Mouse (Mus musculus) forebrain, embryonic 10.5 days (tissue): ENCODE measurements around the gene Hoxb2. TPM values are rescaled to one million over a fixed set of nuclear protein-coding genes. Genes with fewer than 3 reads are reported as not detected.

Experiments used
- DNase-seq: peaks from one replicate; pipeline ENCODE4 v3.0.0-alpha.2; 2017; ENCODE audit warnings: low spot score; ENCODE audit errors: extremely low spot score
- H3K27ac ChIP-seq: fragments of 300-500 bp; sonication (generic); 2 replicates; pipeline ENCODE4 v1.5.1; 2016; ENCODE audit warnings: mild to moderate bottlenecking
- H3K27me3 ChIP-seq: fragments of 300-500 bp; sonication (generic); 2 replicates; pipeline ENCODE4 v1.6.1; 2016; ENCODE audit warnings: mild to moderate bottlenecking; ENCODE audit not compliant: poor library complexity, severe bottlenecking
- H3K36me3 ChIP-seq: fragments of 300-500 bp; sonication (generic); replicated peaks from 2 replicates; pipeline ENCODE4 v1.6.1; 2016; ENCODE audit warnings: mild to moderate bottlenecking, moderate library complexity
- H3K4me1 ChIP-seq: fragments of 300-500 bp; sonication (generic); 2 replicates; pipeline ENCODE4 v1.6.1; 2016
- H3K4me3 ChIP-seq: fragments of 300-500 bp; sonication (generic); 2 replicates; pipeline ENCODE4 v1.5.1; 2016; ENCODE audit warnings: mild to moderate bottlenecking, moderate library complexity
- H3K9me3 ChIP-seq: fragments of 300-500 bp; sonication (generic); 2 replicates; pipeline ENCODE4 v1.6.1; 2016; ENCODE audit warnings: mild to moderate bottlenecking, moderate library complexity
- WGBS: fragments of 180-500 bp; shearing (Covaris S2); methylation state at CpG from one replicate; pipeline ENCODE4 v1.1.7; 2016; 5-methylcytosine and 5-hydroxymethylcytosine counted together
- microRNA counts: library from miRNA; unstranded; fragments of <30 nt; microRNA quantifications from one replicate; lab custom pipeline; 2017
- microRNA-seq: library from miRNA; unstranded; fragments of <30 nt; microRNA quantifications from one replicate; pipeline ENCODE4, GENCODE M21; 2017
- polyA plus RNA-seq: library from polyadenylated mRNA; unstranded; fragments of >200 nt; fragmentation: Nextera tagmentation; extraction: Ambion mirVana; gene quantifications from 2 replicates; pipeline ENCODE4 v1.2.1, GENCODE M21; 2016

Hoxb2 gene
- polyA plus RNA-seq, 1 experiment from 2014 or later, result not detected

- Histone ChIP-seq H3K27ac (no peak overlapping the region), H3K27me3 (peaks cover 100% of the 10 kb centered on the region), H3K4me1 (peaks cover 10% of the 10 kb centered on the region; the same call in 1 of the 2 replicates), H3K4me3 (no peak overlapping the region), H3K9me3 (no peaks in the 10 kb centered on the region), H3K36me3 (no peaks in the 10 kb centered on the region)
- 4% methylated on average over 7 of the region's 7 CpGs for WGBS
- DNase-seq, result no peak
Measured at GRCm38 (mm10) chr11:96369140-96369539, 18.8 kb downstream of the Hoxb2 start.

DNA sequence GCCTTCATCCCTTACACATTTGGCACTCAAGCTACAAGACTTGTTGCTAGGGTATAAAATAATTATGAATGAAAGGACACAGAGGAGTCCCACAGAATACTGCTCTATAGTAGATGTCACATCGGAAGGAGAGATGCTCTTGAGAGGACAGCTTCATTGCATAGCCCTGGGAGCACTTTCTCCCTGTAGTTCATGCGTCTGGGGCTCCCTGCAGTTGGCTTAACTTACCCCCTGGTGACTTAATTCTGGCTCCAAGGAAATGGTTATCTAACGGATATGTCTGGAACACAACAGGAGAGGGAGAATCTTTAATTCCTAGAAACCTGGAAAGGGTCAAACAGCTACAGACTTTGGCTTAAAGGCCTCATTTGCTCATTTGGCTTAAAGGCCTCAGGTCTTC lies 21.4 kb downstream of the Hoxb2 start:
- H3K9me3 ChIP-seq, result no peaks in the 10 kb centered on the region
- peaks cover 4% of the 10 kb centered on the region; the same call in 1 of the 2 replicates for H3K4me1 ChIP-seq
- 10% methylated on average over 3 of the region's 3 CpGs for WGBS
- no peak overlapping the region for H3K4me3 ChIP-seq
- no peak overlapping the region for H3K27ac ChIP-seq
- no peak for DNase-seq
- H3K27me3 ChIP-seq, result peaks cover 100% of the 10 kb centered on the region
- no peaks in the 10 kb centered on the region for H3K36me3 ChIP-seq

DNA sequence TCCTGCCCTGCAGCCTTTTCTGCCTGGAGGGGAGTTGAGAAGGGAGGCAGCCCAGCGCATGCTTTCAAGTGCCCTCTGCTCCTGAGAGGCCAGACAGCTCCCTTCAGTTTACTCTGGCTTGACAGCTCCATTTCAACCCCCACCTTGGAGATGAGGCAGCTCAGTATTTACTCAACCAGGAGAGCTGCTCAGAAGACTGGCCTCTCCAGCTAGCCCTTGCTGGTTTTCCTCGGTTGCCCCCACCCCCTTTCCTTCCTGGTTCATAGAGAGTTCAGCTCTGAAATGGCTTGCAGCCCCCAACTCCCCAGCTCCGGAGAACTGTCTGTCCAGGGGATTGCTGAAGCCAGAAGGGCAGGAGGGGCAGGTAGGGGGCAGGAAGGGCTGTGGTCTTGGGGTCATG lies 22.2 kb downstream of the Hoxb2 start:
- no peak overlapping the region for H3K4me3 ChIP-seq
- H3K27me3 ChIP-seq, result peaks cover 100% of the 10 kb centered on the region
- peaks cover 4% of the 10 kb centered on the region; the same call in 1 of the 2 replicates for H3K4me1 ChIP-seq
- no peak for DNase-seq
- no peaks in the 10 kb centered on the region for H3K36me3 ChIP-seq
- no peak overlapping the region for H3K27ac ChIP-seq
- WGBS, result 0% methylated on average over 3 of the region's 3 CpGs
- H3K9me3 ChIP-seq, result no peaks in the 10 kb centered on the region

- Histone ChIP-seq H3K9me3 (no peaks in the 10 kb centered on the region), H3K27me3 (peaks cover 99% of the 10 kb centered on the region), H3K27ac (no peak overlapping the region), H3K36me3 (no peaks in the 10 kb centered on the region), H3K4me1 (peaks cover 4% of the 10 kb centered on the region; the same call in 1 of the 2 replicates), H3K4me3 (no peak overlapping the region)
- no peak for DNase-seq
- WGBS, result 3% methylated on average over 7 of the region's 7 CpGs
Measured at GRCm38 (mm10) chr11:96374810-96375209, 24.5 kb downstream of the Hoxb2 start.

DNA sequence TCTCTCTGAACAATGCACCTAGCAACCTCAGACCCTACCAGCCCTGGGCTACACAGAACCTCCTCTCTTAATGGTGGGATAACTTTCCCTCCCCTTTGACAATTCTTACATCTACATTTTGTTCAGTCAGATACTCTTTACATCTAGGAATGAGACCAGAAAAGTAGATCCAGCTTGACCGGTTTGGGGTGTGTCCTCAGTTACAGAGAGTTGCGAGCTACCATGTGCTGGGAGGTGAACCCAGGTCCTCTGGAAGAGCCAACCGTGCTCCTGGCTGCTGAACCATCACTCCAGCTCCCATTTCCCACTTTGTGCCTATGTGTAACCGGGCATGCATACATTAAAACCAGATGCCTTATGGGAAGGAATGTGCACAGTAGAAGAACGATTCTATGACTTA lies 33.1 kb downstream of the Hoxb2 start:
- Histone ChIP-seq H3K4me3 (no peak overlapping the region), H3K27me3 (peaks cover 56% of the 10 kb centered on the region), H3K36me3 (no peaks in the 10 kb centered on the region), H3K27ac (no peak overlapping the region), H3K9me3 (no peaks in the 10 kb centered on the region), H3K4me1 (no peaks in the 10 kb centered on the region)
- 84% methylated on average over 5 of the region's 5 CpGs for WGBS
- no peak for DNase-seq

- no peaks in the 10 kb centered on the region for H3K9me3 ChIP-seq
- peaks cover 13% of the 10 kb centered on the region for H3K4me1 ChIP-seq
- DNase-seq, result no peak
- 86% methylated on average over 2 of the region's 2 CpGs for WGBS
- no peak overlapping the region for H3K4me3 ChIP-seq
- H3K27me3 ChIP-seq, result peaks cover 33% of the 10 kb centered on the region
- no peak overlapping the region for H3K27ac ChIP-seq
- no peaks in the 10 kb centered on the region for H3K36me3 ChIP-seq
Measured at GRCm38 (mm10) chr11:96387635-96388034, 37.3 kb downstream of the Hoxb2 start.

DNA sequence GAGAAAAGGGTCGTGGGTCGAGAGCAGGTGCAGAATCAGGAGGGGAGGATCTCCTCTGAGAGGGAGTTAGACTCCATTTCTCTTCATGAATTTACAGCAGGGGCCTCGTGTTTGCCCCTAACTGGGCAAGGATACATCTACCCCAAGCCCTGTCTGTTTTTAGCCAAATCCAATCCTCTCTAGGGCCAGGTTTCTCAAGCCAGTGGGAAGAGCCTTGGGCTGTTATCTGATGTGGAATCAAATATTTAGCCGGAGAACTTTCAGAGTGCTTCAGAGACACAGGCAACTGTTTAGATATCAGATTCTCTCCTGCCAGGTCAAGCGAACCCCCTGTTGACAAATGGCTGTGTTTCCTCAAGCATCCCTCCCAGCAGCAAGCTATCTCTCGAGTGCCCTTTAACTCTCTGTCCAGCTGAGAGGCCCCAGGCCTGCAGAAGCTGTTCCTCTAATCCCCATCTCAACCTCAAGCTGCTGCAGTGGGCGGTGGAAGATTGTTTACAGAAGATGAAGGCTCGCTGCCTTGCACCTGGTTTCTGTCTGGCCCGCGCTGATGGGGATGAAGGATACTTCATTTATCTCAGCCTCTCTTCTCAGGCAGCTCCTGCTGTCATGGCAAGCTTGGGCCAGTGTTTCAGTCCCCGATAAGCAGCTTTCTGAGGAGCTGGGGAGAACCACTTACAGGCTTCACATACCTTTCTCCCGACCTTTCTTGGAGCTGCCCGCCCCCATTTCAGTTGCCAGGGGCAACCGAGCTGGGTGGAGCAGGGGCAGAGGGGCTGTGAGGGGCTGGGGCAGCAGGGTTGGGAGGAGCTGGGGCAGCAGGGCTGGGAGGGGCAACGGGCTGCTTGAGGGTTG lies 46.7 kb downstream of the Hoxb2 start:
- peaks cover 21% of the 10 kb centered on the region for H3K4me1 ChIP-seq
- H3K27ac ChIP-seq, result peak overlapping the region; percentile 30; the same call in 1 of the 2 replicates
- peak overlapping the region; percentile 27 for H3K4me3 ChIP-seq
- 11% methylated on average over 15 of the region's 15 CpGs for WGBS
- no peaks in the 10 kb centered on the region for H3K36me3 ChIP-seq
- H3K9me3 ChIP-seq, result no peaks in the 10 kb centered on the region
- no peak for DNase-seq
- H3K27me3 ChIP-seq, result peaks cover 55% of the 10 kb centered on the region

DNA sequence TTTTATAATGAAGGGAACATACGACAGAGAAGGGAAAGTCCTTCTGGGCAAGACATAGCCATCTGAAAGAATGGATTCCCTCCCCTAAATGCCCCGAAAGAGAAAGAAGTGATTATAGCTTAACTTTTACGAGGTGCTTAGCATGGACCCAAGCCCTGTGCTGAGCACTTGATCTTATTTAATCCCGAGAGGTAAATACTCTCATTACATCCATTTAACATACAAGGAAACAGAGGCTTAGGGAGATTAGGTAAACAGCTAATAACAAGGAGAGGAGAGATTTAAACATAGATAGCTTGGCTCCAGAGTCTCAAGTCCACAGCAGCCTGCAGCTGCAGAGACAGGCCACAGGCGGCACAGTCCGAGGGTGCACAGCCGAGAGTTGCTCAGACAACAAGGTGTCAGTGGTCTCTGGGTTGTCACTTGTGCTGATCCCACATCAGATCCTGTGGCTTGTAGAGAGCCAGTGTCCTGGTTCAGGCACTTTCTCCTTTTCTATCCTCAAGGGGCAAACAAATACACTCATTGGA lies 47.5 kb downstream of the Hoxb2 start:
- no peaks in the 10 kb centered on the region for H3K9me3 ChIP-seq
- peaks cover 61% of the 10 kb centered on the region for H3K27me3 ChIP-seq
- no peak overlapping the region for H3K4me3 ChIP-seq
- no peak overlapping the region for H3K27ac ChIP-seq
- WGBS, result 21% methylated on average over 7 of the region's 7 CpGs
- H3K36me3 ChIP-seq, result no peaks in the 10 kb centered on the region
- H3K4me1 ChIP-seq, result peaks cover 21% of the 10 kb centered on the region
- DNase-seq, result no peak

DNA sequence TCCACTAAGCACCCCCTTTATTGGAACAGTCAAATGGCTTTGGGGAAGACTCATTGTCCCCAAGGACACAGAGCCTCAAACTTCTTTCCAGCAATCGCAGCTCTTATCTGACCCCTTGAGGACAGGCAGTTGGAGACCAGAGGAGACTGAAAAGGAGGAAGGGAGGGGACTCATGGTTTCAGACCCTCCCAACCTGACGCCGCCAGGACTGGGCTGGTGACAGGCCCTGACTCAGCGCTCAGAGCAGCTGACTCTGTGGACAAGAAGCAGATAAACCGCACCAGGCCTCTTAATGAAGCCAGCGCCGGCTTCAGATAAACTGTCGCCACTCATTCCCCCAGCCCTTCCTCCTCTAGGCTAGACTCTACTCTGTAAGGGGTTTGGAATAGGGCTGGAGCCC lies 49.6 kb downstream of the Hoxb2 start:
- peaks cover 75% of the 10 kb centered on the region for H3K27me3 ChIP-seq
- H3K27ac ChIP-seq, result no peak overlapping the region
- 24% methylated on average over 8 of the region's 8 CpGs for WGBS
- peaks cover 21% of the 10 kb centered on the region for H3K4me1 ChIP-seq
- no peaks in the 10 kb centered on the region for H3K36me3 ChIP-seq
- no peak overlapping the region for H3K4me3 ChIP-seq
- no peaks in the 10 kb centered on the region for H3K9me3 ChIP-seq
- no peak for DNase-seq

MicroRNAs encoded within 50 kb of the gene (microRNA counts, 519-probe panel; counts per million panel counts)
- 341 counts per million, percentile 65 among the panel's probes with 10 or more counts for microRNA mmu-miR-10a (lab: Ali Mortazavi, UCI)

Small RNAs within 50 kb of the gene (microRNA-seq; reads per million reads assigned to microRNA genes)
- 142 reads per million, percentile 51 among the genes with 10 or more reads in this experiment for gene Mir10a

Other genes starting within 250 kb of the Hoxb2 start
- not detected in 2 replicates for gene Calcoco2, start 238.6 kb upstream of the Hoxb2 start, polyA plus RNA-seq
- not detected in 2 replicates for gene Ttll6, start 216.7 kb upstream of the Hoxb2 start, polyA plus RNA-seq
- gene Hoxb13, start 156.2 kb upstream of the Hoxb2 start, polyA plus RNA-seq, result not detected in 2 replicates
- gene Hoxb9, start 79.1 kb upstream of the Hoxb2 start, polyA plus RNA-seq, result not detected in 2 replicates
- not detected in 2 replicates for gene Hoxb8, start 68.6 kb upstream of the Hoxb2 start, polyA plus RNA-seq
- gene Hoxb7, start 63.9 kb upstream of the Hoxb2 start, polyA plus RNA-seq, result not detected in 2 replicates
- gene Hoxb6, start 58.0 kb upstream of the Hoxb2 start, polyA plus RNA-seq, result not detected in 2 replicates
- not detected in 2 replicates for gene Hoxb5, start 47.2 kb upstream of the Hoxb2 start, polyA plus RNA-seq
- gene Hoxb4, start 32.3 kb upstream of the Hoxb2 start, polyA plus RNA-seq, result not detected in 2 replicates
- gene Hoxb3, start 27.2 kb upstream of the Hoxb2 start, polyA plus RNA-seq, result not detected in 2 replicates
- 0.07 TPM in 1 of 2 replicates, not detected in the other for gene Hoxb1, start 15.2 kb downstream of the Hoxb2 start, polyA plus RNA-seq
- gene Skap1, start 114.1 kb downstream of the Hoxb2 start, polyA plus RNA-seq, result 1.7 and 2.2 TPM in 2 replicates